Mouse (Mus musculus) gastrocnemius, postnatal 14 days (tissue): Measurements from ENCODE around the gene Pde2a. TPM values are rescaled to one million over a fixed set of nuclear protein-coding genes. Genes with fewer than 3 reads are reported as not detected.

Experiments
- DNase-seq: peaks from one replicate; pipeline ENCODE4 v3.0.0; 2021; ENCODE audit warnings: mixed read lengths
- intact Hi-C: fragments of 180-260 bp; cut with DNase I; formaldehyde crosslinking; loops from one replicate; pipeline ENCODE4 v1.15.1; 2025; ENCODE audit warnings: low total_unique reads
- total RNA-seq, 2 experiments: library from RNA; stranded (reverse); gene quantifications; 2 replicates each; pipeline ENCODE4 v1.2.3; 2021

Gene Pde2a
- total RNA-seq, 2 experiments from 2014 or later, result 35.1 to 37.3 TPM

GRCm38 (mm10) chr7:101395471-101395870, 26.0 kb upstream of the Pde2a start:
- intact Hi-C loops, result no loop called here
- peak; percentile 31 for DNase-seq

DNA sequence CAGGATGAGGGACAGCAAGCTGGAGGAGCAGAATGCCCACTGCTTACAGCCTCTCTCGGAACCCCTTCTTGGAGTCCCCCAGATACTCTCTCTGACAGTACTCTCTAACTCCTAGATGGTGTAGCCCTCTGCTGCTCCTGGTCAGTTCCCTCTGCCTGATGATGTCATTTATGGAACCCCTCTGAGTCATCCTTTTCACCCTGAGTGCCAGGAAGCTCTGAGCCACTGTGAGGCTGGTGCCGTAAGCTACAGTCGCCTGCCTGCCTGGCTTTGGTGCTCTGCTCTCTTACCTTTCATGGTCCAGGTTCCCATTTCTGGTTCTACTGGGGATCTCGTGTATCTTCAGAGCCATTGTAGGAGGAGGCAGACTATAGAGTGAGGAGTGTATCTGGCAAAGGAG, 24.3 kb upstream of the Pde2a start:
- DNase-seq, result no peak
- intact Hi-C loops, result no loop called here

DNA sequence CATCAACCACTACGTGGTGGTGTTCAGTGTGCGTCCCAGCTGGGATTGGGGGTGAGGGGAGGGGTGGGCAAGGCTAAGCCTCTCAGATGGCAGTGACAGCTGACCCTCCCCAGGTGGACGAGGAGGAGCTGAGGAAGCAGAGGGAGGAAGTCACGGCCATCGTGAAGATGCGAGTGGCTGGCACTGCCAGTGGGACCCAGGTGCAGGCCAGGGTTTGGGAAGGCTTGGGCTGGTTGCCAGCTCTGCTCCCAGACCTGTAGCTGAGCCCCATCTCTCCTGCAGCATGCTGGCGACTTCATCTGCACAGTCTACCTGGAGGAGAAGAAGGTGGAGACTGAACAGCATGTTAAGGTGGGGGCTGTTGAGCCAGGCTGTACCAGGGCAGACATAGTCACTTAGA, 20.0 kb upstream of the Pde2a start:
- no peak for DNase-seq
- intact Hi-C loops, result no loop called here

GRCm38 (mm10) chr7:101403831-101404230, 17.7 kb upstream of the Pde2a start:
- intact Hi-C loops, result no loop called here
- DNase-seq, result no peak

GRCm38 (mm10) chr7:101410267-101410936, 11.1 kb upstream of the Pde2a start, which contains the start of gene Gm45837:
TSS of gene Gm45837 (plus strand) at chr7:101410886.
- DNase-seq, result no peak
- intact Hi-C loops, result no loop called here

GRCm38 (mm10) chr7:101412796-101413195, 8.7 kb upstream of the Pde2a start:
- DNase-seq, result peak; percentile 84
- intact Hi-C loops, result no loop called here

DNA sequence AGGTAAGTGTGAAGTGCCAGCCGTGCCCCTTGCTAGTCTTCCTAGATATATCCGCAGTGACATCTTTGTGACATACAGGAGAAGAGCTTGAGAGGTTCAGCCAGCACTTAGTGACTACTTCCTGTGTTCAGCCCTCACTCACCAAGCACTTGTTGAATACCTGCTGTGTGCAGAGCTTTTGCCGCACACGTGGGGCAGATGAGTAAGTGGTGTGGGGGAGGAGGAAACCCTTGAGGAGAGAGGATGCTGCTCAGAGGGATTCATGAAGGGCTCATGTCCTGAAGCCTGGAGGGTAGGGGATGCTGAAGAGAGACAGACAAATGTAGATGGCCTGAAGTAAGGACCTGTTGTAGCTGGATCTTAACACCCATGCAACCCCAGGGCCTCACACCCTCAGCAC, 7.3 kb upstream of the Pde2a start:
- DNase-seq, result no peak
- intact Hi-C loops, result no loop called here

DNA sequence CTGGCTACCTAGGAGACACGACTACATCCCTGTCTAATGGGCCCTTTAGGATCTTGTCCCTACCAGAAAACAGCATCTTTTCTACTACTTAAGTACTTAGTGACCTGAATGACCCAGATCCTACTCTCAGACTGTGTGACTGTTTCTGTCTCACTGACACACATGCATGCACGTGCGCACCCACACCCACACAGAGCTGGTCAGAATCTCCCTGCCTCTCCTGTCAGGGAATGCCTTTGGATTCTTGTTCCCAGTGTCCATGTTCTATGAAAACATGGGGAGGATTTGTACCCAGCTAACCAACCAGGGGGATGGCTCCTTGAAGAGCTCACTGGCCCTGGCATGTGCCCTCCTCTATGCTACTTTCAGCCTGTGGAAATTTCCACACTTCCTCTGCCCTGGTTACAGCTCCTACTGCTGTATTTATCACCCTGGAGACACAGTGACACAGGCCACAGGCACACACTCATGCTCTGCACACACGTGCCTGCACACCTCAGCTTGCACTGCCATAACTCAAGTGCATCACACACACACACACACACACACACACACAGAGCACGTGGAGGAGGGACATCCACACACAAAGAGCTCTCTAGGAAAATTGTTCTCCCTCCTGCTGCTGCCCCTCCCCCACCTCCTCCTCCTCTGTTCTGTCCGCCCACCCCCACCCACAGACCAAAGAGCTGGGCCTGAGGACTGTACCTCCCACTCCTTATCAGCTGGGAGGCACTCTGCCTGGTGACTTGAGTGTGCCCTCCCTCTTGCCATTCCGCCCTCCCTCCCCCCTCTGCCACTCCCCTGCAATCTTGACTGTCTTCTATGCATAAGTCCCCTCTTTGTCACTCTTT, 6.6 kb upstream of the Pde2a start:
- intact Hi-C loops, result no loop called here
- no peak for DNase-seq

DNA sequence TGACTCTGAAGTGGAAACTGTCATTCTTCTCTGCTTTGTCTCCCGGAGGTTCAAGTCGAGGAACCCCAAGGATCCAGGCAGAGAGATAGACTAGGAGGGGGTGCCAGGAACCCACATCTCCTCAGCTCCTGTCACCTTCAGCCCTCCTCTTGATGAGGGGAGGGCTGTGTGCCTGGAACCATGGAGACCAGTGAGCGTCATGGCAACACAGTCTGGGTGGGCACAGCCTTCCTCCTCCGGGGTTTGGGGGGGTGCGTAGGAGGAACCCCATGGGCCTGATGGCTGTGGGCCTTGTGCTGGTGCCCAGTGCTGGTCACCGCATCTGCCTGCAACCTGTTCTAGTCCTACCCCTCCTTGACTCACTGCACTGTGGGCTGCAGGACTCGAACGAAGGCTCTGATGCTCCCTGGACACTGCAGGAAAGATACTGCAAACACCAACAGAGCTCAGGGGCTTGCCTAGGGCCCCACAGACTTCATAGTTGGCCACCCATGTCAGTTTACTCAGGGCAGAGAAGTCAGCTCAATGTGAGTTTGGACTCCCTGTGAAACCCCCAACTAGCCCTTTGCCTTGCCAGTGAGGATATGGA, 5.9 kb upstream of the Pde2a start:
- DNase-seq, result no peak

DNA sequence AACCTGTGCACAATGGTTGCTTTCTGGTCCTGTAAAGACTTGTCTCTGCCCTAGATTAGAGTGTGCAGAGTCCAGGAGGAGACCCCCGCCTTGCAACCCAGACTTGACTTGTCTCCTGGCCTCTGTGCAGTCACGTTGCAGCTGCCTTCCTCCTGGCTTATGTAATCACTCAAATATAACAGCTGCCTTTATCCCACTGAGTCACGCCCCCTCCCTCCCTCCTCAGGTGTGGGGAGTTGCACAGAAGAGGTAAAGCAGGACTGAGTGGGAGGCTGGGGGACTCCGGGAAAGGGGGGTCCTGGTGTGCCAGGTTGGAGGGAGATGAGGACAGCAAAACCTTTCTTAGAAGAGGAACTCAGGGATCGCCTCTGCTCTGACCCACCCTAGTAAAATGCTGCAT, 5.1 kb upstream of the Pde2a start:
- DNase-seq, result no peak
- intact Hi-C loops, result no loop called here

More for the DNA sequence above, 5.9 kb upstream of the Pde2a start:
- intact Hi-C loops, result no loop called here

DNA sequence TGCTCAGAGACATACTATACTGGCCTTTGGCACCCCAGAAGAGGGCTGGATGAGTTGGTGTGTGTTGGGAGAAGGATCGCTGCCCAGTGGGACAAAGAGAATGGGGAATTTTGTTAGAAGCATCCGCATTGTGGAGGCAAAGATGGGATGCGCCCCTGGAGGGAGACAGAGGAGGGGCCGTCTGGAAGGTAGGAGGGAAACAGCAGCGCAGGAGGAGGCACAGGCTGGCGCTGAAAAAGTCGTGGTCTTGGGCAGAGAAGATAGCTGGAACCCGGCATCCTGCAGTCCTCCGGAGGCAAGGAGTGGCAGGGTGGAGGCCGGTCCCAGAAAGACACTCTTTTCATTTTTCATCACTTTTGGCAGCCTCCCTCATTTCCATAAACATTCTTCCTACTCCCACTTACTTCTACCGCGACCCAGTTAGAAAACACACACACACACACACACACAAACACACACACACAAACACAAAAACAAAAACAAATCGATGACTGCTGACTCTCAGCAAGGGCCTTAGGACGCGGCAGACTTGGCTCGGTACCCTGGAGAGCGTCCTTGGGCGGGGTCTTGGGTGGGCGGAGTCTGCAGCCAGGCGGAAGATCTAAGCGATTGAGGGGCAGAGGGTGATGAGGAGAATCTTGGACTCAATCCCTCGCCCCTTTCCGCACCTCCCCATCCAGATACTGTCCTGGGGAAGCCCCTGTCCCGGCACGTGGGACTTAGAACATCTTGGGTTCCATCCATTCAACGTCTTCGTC, 2.3 kb upstream of the Pde2a start:
- no peak for DNase-seq
- intact Hi-C loops, result no loop called here

DNA sequence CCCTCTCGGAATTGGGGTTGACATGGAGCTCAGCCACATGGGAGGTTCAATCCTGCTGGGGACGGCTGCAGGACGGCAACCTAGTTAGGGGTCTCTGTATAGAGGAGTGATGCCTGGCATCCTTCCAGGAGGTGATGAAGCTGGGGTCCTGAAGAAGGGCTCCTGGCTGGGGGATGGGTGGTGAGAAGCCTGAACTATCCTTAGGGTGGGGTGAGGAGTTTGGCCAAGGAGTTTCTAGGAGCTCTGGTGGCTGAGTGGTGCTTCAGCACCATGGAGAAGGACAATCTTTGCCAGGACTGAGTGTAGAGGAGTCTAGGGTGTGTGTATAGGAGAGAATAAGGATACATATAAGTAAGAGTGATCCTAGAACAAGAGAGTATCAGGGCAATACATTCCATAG, 578 bp downstream of the Pde2a start:
- intact Hi-C loops, result loop anchor here (10.0 kb wide), 1 partner anchor 193 kb away; no protein-coding TSS in a partner anchor
- no peak for DNase-seq

DNA sequence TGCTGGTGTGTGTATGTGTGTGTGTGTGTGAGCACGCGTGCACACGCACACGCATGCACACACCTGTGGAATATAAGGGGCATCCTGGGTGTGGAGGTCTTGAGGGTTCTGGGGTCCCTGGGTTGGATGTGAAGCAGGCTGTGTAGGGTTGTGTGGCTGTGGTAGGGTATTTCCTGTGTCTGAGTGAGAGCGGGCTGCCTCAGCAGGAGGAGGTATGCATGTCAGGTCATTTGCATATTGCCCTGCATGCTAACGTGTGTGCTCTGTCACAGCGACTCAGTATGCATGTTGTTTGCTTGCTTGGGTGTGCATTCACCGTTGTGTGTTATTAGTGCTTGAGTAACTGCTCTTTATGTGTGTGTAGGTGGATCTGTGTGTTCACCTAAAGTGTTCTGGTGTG, 1.2 kb downstream of the Pde2a start:
- intact Hi-C loops, result loop anchor here (10.0 kb wide), 1 partner anchor 192 kb away; no protein-coding TSS in a partner anchor
- no peak for DNase-seq

DNA sequence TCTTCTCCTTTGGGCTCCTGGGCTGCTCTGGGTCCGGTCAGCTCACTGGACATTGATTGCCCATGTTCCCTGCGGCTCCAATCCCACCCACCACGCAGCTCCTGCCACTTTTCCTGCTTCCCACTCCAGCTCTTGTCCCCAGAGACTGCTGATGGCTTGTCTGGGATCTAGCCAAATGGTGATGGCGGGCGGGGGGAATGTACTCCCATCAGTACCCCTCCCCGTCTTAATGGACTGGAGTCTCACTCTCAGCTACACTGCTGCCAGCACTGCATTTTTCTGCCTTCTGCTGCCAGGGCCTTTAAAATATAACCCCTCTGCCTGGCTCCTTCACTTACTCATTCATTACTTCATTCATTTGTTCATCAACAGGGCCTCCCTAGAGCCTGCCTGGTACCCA, 2.5 kb downstream of the Pde2a start:
- DNase-seq, result no peak
- intact Hi-C loops, result loop anchor here (10.0 kb wide), 1 partner anchor 191 kb away; no protein-coding TSS in a partner anchor

GRCm38 (mm10) chr7:101426692-101427091, 5.2 kb downstream of the Pde2a start:
- no peak for DNase-seq
- intact Hi-C loops, result loop anchor here (10.0 kb wide), 1 partner anchor 188 kb away; no protein-coding TSS in a partner anchor

DNA sequence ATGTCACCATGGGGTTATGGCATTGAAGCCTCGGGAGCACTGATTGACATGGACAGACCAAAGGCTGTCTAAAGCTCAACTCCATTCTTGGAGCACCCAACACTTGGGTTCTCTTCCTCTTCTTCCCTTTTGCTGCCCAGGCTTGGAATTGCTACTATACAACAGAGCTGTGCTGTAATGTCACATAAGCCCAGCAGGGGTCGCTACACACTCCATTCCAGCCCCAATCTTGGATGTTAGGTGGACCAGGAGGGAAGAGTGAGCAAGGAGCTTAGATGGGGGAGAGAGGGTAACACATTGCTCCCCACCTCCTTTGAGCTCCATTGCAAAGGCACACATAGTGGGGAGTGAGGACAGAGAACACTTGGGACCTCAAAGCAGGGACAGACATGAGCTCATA, 6.2 kb downstream of the Pde2a start:
- no peak for DNase-seq
- intact Hi-C loops, result loop anchor here (10.0 kb wide), 1 partner anchor 187 kb away; no protein-coding TSS in a partner anchor

DNA sequence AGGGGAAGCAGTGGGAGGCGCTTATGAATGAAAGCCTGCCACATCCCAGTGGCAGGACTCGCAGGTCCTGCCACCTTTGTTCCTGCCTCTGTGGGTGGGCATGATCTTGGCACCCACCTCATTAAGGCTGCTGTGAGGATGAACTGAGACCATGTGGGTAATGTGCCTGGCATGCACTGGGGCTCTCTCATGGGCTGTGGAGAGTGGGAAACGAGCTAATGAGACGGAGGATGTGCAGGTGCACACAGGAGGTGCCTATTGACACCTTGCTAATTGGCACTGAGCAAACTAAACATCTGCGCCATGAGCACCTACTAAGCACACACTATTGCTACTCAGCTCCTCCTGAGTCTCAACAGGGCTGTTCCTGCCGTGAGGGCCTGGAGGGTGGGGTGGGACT, 13.5 kb downstream of the Pde2a start:
- no peak for DNase-seq
- intact Hi-C loops, result no loop called here

GRCm38 (mm10) chr7:101437876-101438275, 16.4 kb downstream of the Pde2a start:
- intact Hi-C loops, result no loop called here
- DNase-seq, result no peak

- intact Hi-C loops, result no loop called here
- no peak for DNase-seq
Measured at GRCm38 (mm10) chr7:101443093-101443492, 21.6 kb downstream of the Pde2a start.

- no peak for DNase-seq
- intact Hi-C loops, result no loop called here
Measured at GRCm38 (mm10) chr7:101444211-101444610, 22.7 kb downstream of the Pde2a start.
